Mouse (Mus musculus) B cell, adult 67 days (primary cell): ENCODE results near the gene Gm20852. TPM values are rescaled to one million over a fixed set of nuclear protein-coding genes. Genes with fewer than 3 reads are reported as not detected.

Experiments used
- total RNA-seq, 2 experiments: library from RNA; stranded (reverse); gene quantifications; 4 replicates each; pipeline ENCODE4 v1.2.4; 2023

The Gm20852 gene
- total RNA-seq: not detected

DNA sequence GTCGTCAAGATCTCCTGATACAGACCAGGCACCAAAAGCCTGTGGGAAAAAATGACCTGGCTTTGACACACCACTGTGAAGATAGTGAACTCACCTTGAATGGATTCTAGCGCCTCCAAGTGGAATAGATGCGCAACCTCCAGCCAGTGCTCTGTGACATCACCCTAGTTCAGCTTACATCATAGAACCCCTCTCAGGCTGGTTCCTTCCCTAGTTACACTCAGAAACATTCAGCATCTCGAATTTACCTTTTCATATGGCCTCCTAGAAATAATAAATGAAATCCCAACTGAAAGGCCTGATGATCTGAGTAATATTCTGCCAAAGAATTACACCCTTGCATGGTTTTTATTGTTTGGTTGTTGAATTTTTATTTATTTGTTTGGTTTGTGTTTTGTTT is at the start of gene Gm20852:
Gene Gm20852, minus strand, starts transcription at position 101 of the 400 bp plus-strand sequence.

